Mouse (Mus musculus): ENCODE measurements around the gene S100pbp. TPM values are rescaled to one million over a fixed set of nuclear protein-coding genes. Genes with fewer than 3 reads are reported as not detected.

Gene S100pbp
- polyA plus RNA-seq, 1 experiment: 2.0 TPM

GRCm38 (mm10) chr4:129134799-129135585, 54.5 kb downstream of the S100pbp start:
- Histone ChIP-seq H3K9me3 (no peaks in the 10 kb centered on the region), H3K27me3 (replicated peaks) (peaks cover 81% of the 10 kb centered on the region), H3K4me3 (replicated peaks) (peak overlapping the region; percentile 87), H3K4me1 (peaks cover 64% of the 10 kb centered on the region), H3K36me3 (replicated peaks; ENCODE audit: low read length) (no peaks in the 10 kb centered on the region)
- TF ChIP-seq FLI1 (IDR thresholded peaks at IDR 0.05; ENCODE audit: low read length): no peak
- no peak for TF ChIP-seq GATA1 (IDR thresholded peaks at IDR 0.05; ENCODE audit: borderline replicate concordance, low read length)

- H3K4me1 ChIP-seq: peaks cover 49% of the 10 kb centered on the region
- peak overlapping the region; percentile 73 for H3K4me3 ChIP-seq (replicated peaks)
- TF ChIP-seq GATA1 (IDR thresholded peaks at IDR 0.05; ENCODE audit: borderline replicate concordance, low read length): no peak
- no peak for TF ChIP-seq FLI1 (IDR thresholded peaks at IDR 0.05; ENCODE audit: low read length)
- H3K36me3 ChIP-seq (replicated peaks; ENCODE audit: low read length): no peaks in the 10 kb centered on the region
- peaks cover 68% of the 10 kb centered on the region for H3K27me3 ChIP-seq (replicated peaks)
- H3K9me3 ChIP-seq: no peaks in the 10 kb centered on the region
Measured at GRCm38 (mm10) chr4:129130755-129131303, 58.7 kb downstream of the S100pbp start.

GRCm38 (mm10) chr4:129130149-129130548, 59.4 kb downstream of the S100pbp start:
- TF ChIP-seq FLI1 (IDR thresholded peaks at IDR 0.05; ENCODE audit: low read length): no peak
- no peak for TF ChIP-seq GATA1 (IDR thresholded peaks at IDR 0.05; ENCODE audit: borderline replicate concordance, low read length)
- Histone ChIP-seq H3K27me3 (replicated peaks) (peaks cover 68% of the 10 kb centered on the region), H3K9me3 (no peaks in the 10 kb centered on the region), H3K4me3 (replicated peaks) (peak overlapping the region; percentile 73), H3K36me3 (replicated peaks; ENCODE audit: low read length) (no peaks in the 10 kb centered on the region), H3K4me1 (peaks cover 55% of the 10 kb centered on the region)

- Histone ChIP-seq H3K36me3 (replicated peaks; ENCODE audit: low read length) (no peaks in the 10 kb centered on the region), H3K27me3 (replicated peaks) (peaks cover 72% of the 10 kb centered on the region), H3K4me1 (peaks cover 52% of the 10 kb centered on the region), H3K4me3 (replicated peaks) (no peak overlapping the region), H3K9me3 (no peaks in the 10 kb centered on the region)
- TF ChIP-seq GATA1 (IDR thresholded peaks at IDR 0.05; ENCODE audit: borderline replicate concordance, low read length) (no peak), FLI1 (IDR thresholded peaks at IDR 0.05; ENCODE audit: low read length) (no peak)
Measured at GRCm38 (mm10) chr4:129129387-129129786, 60.1 kb downstream of the S100pbp start.

GRCm38 (mm10) chr4:129128582-129129338, 60.8 kb downstream of the S100pbp start:
- TF ChIP-seq GATA1 (IDR thresholded peaks at IDR 0.05; ENCODE audit: borderline replicate concordance, low read length): no peak
- TF ChIP-seq FLI1 (IDR thresholded peaks at IDR 0.05; ENCODE audit: low read length): no peak
- no peaks in the 10 kb centered on the region for H3K9me3 ChIP-seq
- H3K27me3 ChIP-seq (replicated peaks): peaks cover 72% of the 10 kb centered on the region
- no peak overlapping the region for H3K4me3 ChIP-seq (replicated peaks)
- H3K4me1 ChIP-seq: peaks cover 52% of the 10 kb centered on the region
- H3K36me3 ChIP-seq (replicated peaks; ENCODE audit: low read length): no peaks in the 10 kb centered on the region

GRCm38 (mm10) chr4:129125736-129126451, 63.6 kb downstream of the S100pbp start:
- Histone ChIP-seq H3K36me3 (replicated peaks; ENCODE audit: low read length) (no peaks in the 10 kb centered on the region), H3K27me3 (replicated peaks) (peaks cover 78% of the 10 kb centered on the region), H3K4me1 (peaks cover 49% of the 10 kb centered on the region), H3K4me3 (replicated peaks) (peak overlapping the region; percentile 74), H3K9me3 (no peaks in the 10 kb centered on the region)
- TF ChIP-seq GATA1 (IDR thresholded peaks at IDR 0.05; ENCODE audit: borderline replicate concordance, low read length): no peak
- TF ChIP-seq FLI1 (IDR thresholded peaks at IDR 0.05; ENCODE audit: low read length): no peak

- no peaks in the 10 kb centered on the region for H3K36me3 ChIP-seq (replicated peaks; ENCODE audit: low read length)
- no peak for TF ChIP-seq FLI1 (IDR thresholded peaks at IDR 0.05; ENCODE audit: low read length)
- no peak for TF ChIP-seq GATA1 (IDR thresholded peaks at IDR 0.05; ENCODE audit: borderline replicate concordance, low read length)
- H3K9me3 ChIP-seq: no peaks in the 10 kb centered on the region
- H3K27me3 ChIP-seq (replicated peaks): peaks cover 86% of the 10 kb centered on the region
- peaks cover 43% of the 10 kb centered on the region for H3K4me1 ChIP-seq
- no peak overlapping the region for H3K4me3 ChIP-seq (replicated peaks)
Measured at GRCm38 (mm10) chr4:129124652-129125146, 64.8 kb downstream of the S100pbp start.

- Histone ChIP-seq H3K9me3 (no peaks in the 10 kb centered on the region), H3K4me3 (replicated peaks) (no peak overlapping the region), H3K36me3 (replicated peaks; ENCODE audit: low read length) (no peaks in the 10 kb centered on the region), H3K27me3 (replicated peaks) (peaks cover 88% of the 10 kb centered on the region), H3K4me1 (peaks cover 32% of the 10 kb centered on the region)
- no peak for TF ChIP-seq GATA1 (IDR thresholded peaks at IDR 0.05; ENCODE audit: borderline replicate concordance, low read length)
- TF ChIP-seq FLI1 (IDR thresholded peaks at IDR 0.05; ENCODE audit: low read length): no peak
Measured at GRCm38 (mm10) chr4:129122719-129123118, 66.8 kb downstream of the S100pbp start.

GRCm38 (mm10) chr4:129122107-129122506, 67.4 kb downstream of the S100pbp start:
- Histone ChIP-seq H3K27me3 (replicated peaks) (peaks cover 90% of the 10 kb centered on the region), H3K4me1 (peaks cover 32% of the 10 kb centered on the region), H3K9me3 (no peaks in the 10 kb centered on the region), H3K4me3 (replicated peaks) (no peak overlapping the region), H3K36me3 (replicated peaks; ENCODE audit: low read length) (no peaks in the 10 kb centered on the region)
- no peak for TF ChIP-seq GATA1 (IDR thresholded peaks at IDR 0.05; ENCODE audit: borderline replicate concordance, low read length)
- TF ChIP-seq FLI1 (IDR thresholded peaks at IDR 0.05; ENCODE audit: low read length): no peak

All from megakaryocyte, embryonic 14.5 days (primary cell).